Mouse (Mus musculus): ENCODE measurements around the gene Gphb5. TPM values are rescaled to one million over a fixed set of nuclear protein-coding genes. Genes with fewer than 3 reads are reported as not detected.

Gphb5 gene
- total and polyA plus RNA-seq, 2 experiments from 2014 or later, result not detected

GRCm38 (mm10) chr12:75412964-75413363 lies 3.6 kb downstream of the Gphb5 start:
- no peak overlapping the region for H3K27ac ChIP-seq (ENCODE audit: low read depth)
- DNase-seq (ENCODE audit: low spot score), result no peak
- no peaks in the 10 kb centered on the region for H3K27me3 ChIP-seq (ENCODE audit: control insufficient read depth, insufficient read depth, low read length)
- 75% methylated on average over 9 of the region's 9 CpGs for WGBS
- no peak overlapping the region for H3K4me2 ChIP-seq (ENCODE audit: low read depth, low read length)
- no peak for ATAC-seq (ENCODE audit: insufficient read depth, low read depth)
- H3K9me3 ChIP-seq (replicated peaks; ENCODE audit: control insufficient read depth, low read length), result no peaks in the 10 kb centered on the region
- no peak overlapping the region for H3K4me3 ChIP-seq (ENCODE audit: low read depth, low read length)
- no peaks in the 10 kb centered on the region for H3K36me3 ChIP-seq (replicated peaks; ENCODE audit: control insufficient read depth, insufficient read depth, low read length)
- no peaks in the 10 kb centered on the region for H3K4me1 ChIP-seq (ENCODE audit: control insufficient read depth, insufficient read depth)
- no peak overlapping the region for H3K9ac ChIP-seq (replicated peaks; ENCODE audit: low read depth, low read length)
- no peak for TF ChIP-seq CTCF (IDR thresholded peaks at IDR 0.05; ENCODE audit: low read depth)
- TF ChIP-seq EP300 (IDR thresholded peaks at IDR 0.05; ENCODE audit: low read depth), result no peak

- peaks cover 25% of the 10 kb centered on the region; the same call in 1 of the 2 replicates for H3K36me3 ChIP-seq (replicated peaks; ENCODE audit: control insufficient read depth, insufficient read depth, low read length)
- H3K27ac ChIP-seq (ENCODE audit: low read depth), result no peak overlapping the region
- H3K27me3 ChIP-seq (ENCODE audit: control insufficient read depth, insufficient read depth, low read length), result no peaks in the 10 kb centered on the region
- ATAC-seq (ENCODE audit: insufficient read depth, low read depth), result no peak
- TF ChIP-seq EP300 (IDR thresholded peaks at IDR 0.05; ENCODE audit: low read depth) (no peak), CTCF (IDR thresholded peaks at IDR 0.05; ENCODE audit: low read depth) (no peak)
- H3K4me1 ChIP-seq (ENCODE audit: control insufficient read depth, insufficient read depth), result no peaks in the 10 kb centered on the region
- WGBS, result 44% methylated on average over 7 of the region's 7 CpGs
- no peaks in the 10 kb centered on the region for H3K9me3 ChIP-seq (replicated peaks; ENCODE audit: control insufficient read depth, low read length)
- no peak for DNase-seq (ENCODE audit: low spot score)
- no peak overlapping the region for H3K9ac ChIP-seq (replicated peaks; ENCODE audit: low read depth, low read length)
- H3K4me3 ChIP-seq (ENCODE audit: low read depth, low read length), result no peak overlapping the region
- H3K4me2 ChIP-seq (ENCODE audit: low read depth, low read length), result no peak overlapping the region
These were observed 19.5 kb downstream of the Gphb5 start for GRCm38 (mm10) chr12:75397077-75397476.

GRCm38 (mm10) chr12:75396616-75397015 lies 20.0 kb downstream of the Gphb5 start:
- Histone ChIP-seq H3K27me3 (ENCODE audit: control insufficient read depth, insufficient read depth, low read length) (no peaks in the 10 kb centered on the region), H3K4me3 (ENCODE audit: low read depth, low read length) (no peak overlapping the region), H3K9ac (replicated peaks; ENCODE audit: low read depth, low read length) (no peak overlapping the region), H3K4me2 (ENCODE audit: low read depth, low read length) (no peak overlapping the region), H3K4me1 (ENCODE audit: control insufficient read depth, insufficient read depth) (no peaks in the 10 kb centered on the region), H3K27ac (ENCODE audit: low read depth) (no peak overlapping the region), H3K36me3 (replicated peaks; ENCODE audit: control insufficient read depth, insufficient read depth, low read length) (peaks cover 20% of the 10 kb centered on the region; the same call in 1 of the 2 replicates), H3K9me3 (replicated peaks; ENCODE audit: control insufficient read depth, low read length) (no peaks in the 10 kb centered on the region)
- DNase-seq (ENCODE audit: low spot score) (no peak), ATAC-seq (ENCODE audit: insufficient read depth, low read depth) (no peak)
- WGBS, result 50% methylated on average over 3 of the region's 3 CpGs
- TF ChIP-seq CTCF (IDR thresholded peaks at IDR 0.05; ENCODE audit: low read depth) (no peak), EP300 (IDR thresholded peaks at IDR 0.05; ENCODE audit: low read depth) (no peak)

GRCm38 (mm10) chr12:75394011-75394773 lies 22.4 kb downstream of the Gphb5 start:
- no peak overlapping the region for H3K27ac ChIP-seq (ENCODE audit: low read depth)
- H3K27me3 ChIP-seq (ENCODE audit: control insufficient read depth, insufficient read depth, low read length), result no peaks in the 10 kb centered on the region
- no peaks in the 10 kb centered on the region for H3K4me1 ChIP-seq (ENCODE audit: control insufficient read depth, insufficient read depth)
- H3K4me3 ChIP-seq (ENCODE audit: low read depth, low read length), result no peak overlapping the region
- no peak for TF ChIP-seq CTCF (IDR thresholded peaks at IDR 0.05; ENCODE audit: low read depth)
- TF ChIP-seq EP300 (IDR thresholded peaks at IDR 0.05; ENCODE audit: low read depth), result no peak
- 0 out of 2 replicates have a peak, but pooled peaks cover 10% of the 10 kb centered on the region for H3K36me3 ChIP-seq (replicated peaks; ENCODE audit: control insufficient read depth, insufficient read depth, low read length)
- no peak for ATAC-seq (ENCODE audit: insufficient read depth, low read depth)
- WGBS, result 80% methylated on average over 20 of the region's 20 CpGs
- H3K4me2 ChIP-seq (ENCODE audit: low read depth, low read length), result no peak overlapping the region
- DNase-seq (ENCODE audit: low spot score), result no peak
- no peaks in the 10 kb centered on the region for H3K9me3 ChIP-seq (replicated peaks; ENCODE audit: control insufficient read depth, low read length)
- H3K9ac ChIP-seq (replicated peaks; ENCODE audit: low read depth, low read length), result no peak overlapping the region

- ATAC-seq (ENCODE audit: insufficient read depth, low read depth) (no peak), DNase-seq (ENCODE audit: low spot score) (no peak)
- no peaks in the 10 kb centered on the region for H3K9me3 ChIP-seq (replicated peaks; ENCODE audit: control insufficient read depth, low read length)
- no peak overlapping the region for H3K9ac ChIP-seq (replicated peaks; ENCODE audit: low read depth, low read length)
- WGBS, result 82% methylated on average over 9 of the region's 9 CpGs
- TF ChIP-seq CTCF (IDR thresholded peaks at IDR 0.05; ENCODE audit: low read depth) (no peak), EP300 (IDR thresholded peaks at IDR 0.05; ENCODE audit: low read depth) (no peak)
- H3K27me3 ChIP-seq (ENCODE audit: control insufficient read depth, insufficient read depth, low read length), result no peaks in the 10 kb centered on the region
- H3K27ac ChIP-seq (ENCODE audit: low read depth), result no peak overlapping the region
- no peak overlapping the region for H3K4me3 ChIP-seq (ENCODE audit: low read depth, low read length)
- no peak overlapping the region for H3K4me2 ChIP-seq (ENCODE audit: low read depth, low read length)
- 0 out of 2 replicates have a peak, but pooled peaks cover 10% of the 10 kb centered on the region for H3K36me3 ChIP-seq (replicated peaks; ENCODE audit: control insufficient read depth, insufficient read depth, low read length)
- H3K4me1 ChIP-seq (ENCODE audit: control insufficient read depth, insufficient read depth), result no peaks in the 10 kb centered on the region
These were observed 25.1 kb downstream of the Gphb5 start for GRCm38 (mm10) chr12:75391526-75391925.

Measured in heart, postnatal 0 days (tissue).